Mouse (Mus musculus) neural tube, embryonic 13.5 days (tissue): ENCODE measurements around the gene Slc24a2. TPM values are rescaled to one million over a fixed set of nuclear protein-coding genes. Genes with fewer than 3 reads are reported as not detected.
A peak's percentile ranks its signal among the peaks of the same experiment; 100 is the strongest.

Experiments used
- ATAC-seq: fragments of 200-750 bp; cut with Nextera tagmentation; 2 replicates; pipeline ENCODE4 v1.8.0; 2017; ENCODE audit warnings: low read depth, mild to moderate bottlenecking, moderate TSS enrichment, moderate library complexity
- H3K27ac ChIP-seq: fragments of 300-500 bp; sonication (generic); replicated peaks from 2 replicates; pipeline ENCODE4 v1.5.1; 2015; ENCODE audit warnings: moderate library complexity, mild to moderate bottlenecking, inconsistent platforms
- H3K27me3 ChIP-seq: fragments of 300-500 bp; sonication (generic); 2 replicates; pipeline ENCODE4 v1.6.1; 2015; ENCODE audit warnings: mild to moderate bottlenecking, inconsistent platforms
- H3K36me3 ChIP-seq: fragments of 300-500 bp; sonication (generic); 2 replicates; pipeline ENCODE4 v1.6.1; 2015; ENCODE audit warnings: mild to moderate bottlenecking, inconsistent platforms
- H3K4me1 ChIP-seq: fragments of 300-500 bp; sonication (generic); replicated peaks from 2 replicates; pipeline ENCODE4 v1.6.1; 2015; ENCODE audit warnings: inconsistent platforms
- H3K4me2 ChIP-seq: fragments of 300-500 bp; sonication (generic); 2 replicates; pipeline ENCODE4 v1.6.1; 2015; ENCODE audit warnings: inconsistent platforms, mild to moderate bottlenecking, moderate library complexity
- H3K4me3 ChIP-seq: fragments of 300-500 bp; sonication (generic); 2 replicates; pipeline ENCODE4 v1.5.1; 2015; ENCODE audit warnings: mild to moderate bottlenecking, inconsistent platforms
- H3K9ac ChIP-seq: fragments of 300-500 bp; sonication (generic); 2 replicates; pipeline ENCODE4 v1.6.1; 2015; ENCODE audit warnings: moderate library complexity, mild to moderate bottlenecking, inconsistent platforms
- H3K9me3 ChIP-seq: fragments of 300-500 bp; sonication (generic); 2 replicates; pipeline ENCODE4 v1.6.1; 2016; ENCODE audit warnings: inconsistent platforms
- WGBS: fragments of 180-500 bp; shearing (Covaris S2); methylation state at CpG from one replicate; pipeline ENCODE4 v1.1.7; 2015; 5-methylcytosine and 5-hydroxymethylcytosine counted together
- polyA plus RNA-seq: library from polyadenylated mRNA; unstranded; fragments of >200 nt; fragmentation: Nextera tagmentation; extraction: Ambion mirVana; gene quantifications from 2 replicates; pipeline ENCODE4 v1.2.1, GENCODE M21; 2015

Gene Slc24a2
- polyA plus RNA-seq, 1 experiment from 2014 or later = 1.4 TPM

DNA sequence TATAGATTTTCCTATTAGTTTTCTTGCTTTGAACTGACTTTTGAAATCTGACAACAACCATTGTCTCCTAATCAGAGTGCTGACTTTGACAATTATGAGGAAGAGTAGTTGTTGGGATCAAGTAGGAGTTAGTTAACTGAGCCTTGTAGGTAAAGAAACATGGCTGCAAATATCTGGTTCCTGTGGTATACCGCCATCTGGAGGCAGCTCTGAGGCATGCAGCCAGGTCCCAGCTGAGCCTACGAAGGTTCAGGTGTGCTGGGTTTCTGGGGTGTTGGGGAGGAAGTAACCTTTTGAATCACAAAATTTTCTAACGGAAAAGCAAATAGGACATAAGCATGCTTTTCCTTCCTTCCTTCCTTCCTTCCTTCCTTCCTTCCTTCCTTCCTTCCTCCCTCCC is 237.8 kb downstream of the Slc24a2 start:
- H3K4me3 ChIP-seq = no peak overlapping the region
- H3K36me3 ChIP-seq = no peaks in the 10 kb centered on the region
- no peak for ATAC-seq
- H3K27me3 ChIP-seq = no peaks in the 10 kb centered on the region
- no peak overlapping the region for H3K9ac ChIP-seq
- H3K4me1 ChIP-seq = peaks cover 13% of the 10 kb centered on the region
- 62% methylated on average over 3 of the region's 3 CpGs for WGBS
- no peak overlapping the region for H3K4me2 ChIP-seq
- no peak overlapping the region for H3K27ac ChIP-seq
- H3K9me3 ChIP-seq = no peaks in the 10 kb centered on the region

DNA sequence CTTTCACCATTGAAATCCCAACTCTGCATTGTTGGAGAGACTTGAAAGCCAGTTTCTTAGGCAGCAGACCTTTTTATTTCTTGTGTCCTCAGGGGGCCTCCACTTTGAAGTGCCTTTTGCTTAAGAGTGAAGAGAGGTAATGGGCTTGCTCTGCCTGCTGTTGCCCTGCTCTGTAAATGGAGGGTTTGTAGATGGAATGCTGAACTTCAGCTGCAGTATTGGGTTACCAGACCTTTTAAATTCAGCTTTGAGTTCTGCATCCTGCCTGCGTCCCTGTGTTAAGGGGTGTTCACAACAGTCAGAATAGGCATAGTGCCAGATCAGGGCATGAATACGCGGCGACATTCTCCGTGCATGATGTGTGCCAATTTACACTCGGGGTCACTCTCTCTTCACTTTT is 241.0 kb downstream of the Slc24a2 start:
- Histone ChIP-seq H3K4me1 (peaks cover 13% of the 10 kb centered on the region), H3K27ac (no peak overlapping the region), H3K4me3 (no peak overlapping the region), H3K9me3 (no peaks in the 10 kb centered on the region), H3K4me2 (no peak overlapping the region), H3K27me3 (no peaks in the 10 kb centered on the region), H3K9ac (no peak overlapping the region), H3K36me3 (no peaks in the 10 kb centered on the region)
- WGBS = 27% methylated on average over 6 of the region's 6 CpGs
- peak; percentile 53 for ATAC-seq

- Histone ChIP-seq H3K4me1 (peaks cover 13% of the 10 kb centered on the region), H3K27ac (no peak overlapping the region), H3K9ac (no peak overlapping the region), H3K9me3 (no peaks in the 10 kb centered on the region), H3K4me3 (no peak overlapping the region), H3K4me2 (no peak overlapping the region), H3K36me3 (no peaks in the 10 kb centered on the region), H3K27me3 (no peaks in the 10 kb centered on the region)
- no peak for ATAC-seq
- WGBS = 88% methylated on average over 4 of the region's 4 CpGs
These were observed 242.4 kb downstream of the Slc24a2 start for GRCm38 (mm10) chr4:86987846-86988245.

DNA sequence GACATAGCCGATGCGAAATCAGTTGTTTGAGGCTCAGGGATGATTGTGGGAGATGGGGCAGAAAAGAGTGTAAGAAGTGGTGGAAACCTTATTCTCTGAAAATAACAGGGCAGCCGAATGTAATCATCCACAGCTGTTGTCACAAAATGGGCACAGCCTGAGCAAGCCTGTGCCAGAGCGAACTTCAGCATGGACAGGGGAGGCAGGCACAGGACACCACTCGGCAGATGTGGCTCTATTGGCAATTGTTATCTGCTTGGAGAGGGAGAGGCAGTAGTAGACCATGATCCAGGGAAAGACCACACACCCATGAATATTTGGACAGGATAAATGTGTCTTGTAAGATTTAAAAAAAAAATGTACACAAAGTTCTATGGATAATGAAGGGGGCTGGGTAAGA is 253.0 kb downstream of the Slc24a2 start:
- H3K4me3 ChIP-seq = no peak overlapping the region
- no peak overlapping the region for H3K27ac ChIP-seq
- WGBS = 87% methylated on average over 5 of the region's 5 CpGs
- no peaks in the 10 kb centered on the region for H3K4me1 ChIP-seq
- H3K9me3 ChIP-seq = peaks cover 8% of the 10 kb centered on the region; the same call in 1 of the 2 replicates
- no peak overlapping the region for H3K4me2 ChIP-seq
- no peaks in the 10 kb centered on the region for H3K27me3 ChIP-seq
- no peak overlapping the region for H3K9ac ChIP-seq
- no peaks in the 10 kb centered on the region for H3K36me3 ChIP-seq
- ATAC-seq = no peak

DNA sequence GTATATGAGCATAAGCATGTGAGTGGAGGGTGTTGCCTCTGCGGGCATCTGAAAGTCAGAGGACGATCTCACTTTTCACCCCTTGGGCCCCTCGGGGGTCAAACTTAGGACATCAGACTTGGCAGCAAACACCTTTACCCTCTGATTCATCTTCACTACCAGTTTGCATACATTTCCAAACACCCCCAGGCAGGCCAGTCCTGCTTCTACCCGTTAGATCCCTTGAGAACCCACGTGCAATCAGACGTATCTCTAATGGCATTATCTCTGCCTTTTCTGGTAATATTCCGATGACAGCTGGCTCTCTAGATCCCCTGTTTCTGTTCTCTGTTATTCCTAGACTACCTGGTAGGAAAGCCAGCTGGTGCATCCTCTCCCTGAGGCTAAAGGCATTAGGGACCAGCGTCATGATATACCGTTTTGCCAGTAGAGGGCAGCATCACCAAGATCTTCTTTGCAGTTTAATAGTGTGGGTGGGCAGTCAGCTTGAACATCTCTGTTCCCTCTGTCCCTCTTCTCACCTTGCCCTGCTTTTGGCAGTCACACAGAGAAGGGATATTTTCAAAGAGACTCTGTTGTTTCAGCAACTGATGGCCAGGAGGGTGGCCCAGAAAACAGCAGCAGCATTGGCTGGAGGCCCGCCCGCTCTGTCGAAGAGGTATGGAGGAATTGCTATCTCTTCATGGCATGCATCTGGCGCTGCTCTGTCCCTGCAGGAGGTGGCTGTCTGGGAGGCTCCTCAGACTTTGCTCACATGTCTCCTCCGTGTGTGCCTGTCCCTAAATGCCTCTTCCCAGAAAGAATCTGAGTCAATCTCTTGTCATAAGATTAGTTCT is 272.5 kb downstream of the Slc24a2 start:
- H3K4me2 ChIP-seq = peak overlapping the region; percentile 37
- no peak overlapping the region for H3K9ac ChIP-seq

DNA sequence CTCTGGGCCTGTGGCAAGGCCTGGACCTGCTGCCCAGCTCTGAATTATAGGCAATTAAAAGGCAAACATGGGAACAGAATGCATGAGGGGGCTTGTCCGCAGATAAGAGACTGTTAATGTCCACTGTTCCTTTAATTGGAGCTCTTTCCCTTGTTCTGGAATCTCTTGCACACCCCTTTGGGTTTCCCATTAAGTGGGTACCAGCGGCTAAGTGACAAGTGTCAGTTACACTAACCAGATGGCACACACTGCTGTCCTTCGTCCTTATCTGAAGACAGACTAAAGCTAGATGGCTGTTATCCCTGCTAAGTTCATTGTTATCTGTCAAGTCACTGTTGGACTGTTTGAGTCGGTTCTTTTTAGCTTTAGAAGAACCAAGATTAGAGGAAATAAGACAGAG is 274.8 kb downstream of the Slc24a2 start:
- no peak overlapping the region for H3K9ac ChIP-seq
- H3K27me3 ChIP-seq = no peaks in the 10 kb centered on the region
- no peak overlapping the region for H3K27ac ChIP-seq
- 77% methylated on average over 4 of the region's 4 CpGs for WGBS
- 0 out of 2 replicates have a peak, but pooled peaks cover 3% of the 10 kb centered on the region for H3K4me1 ChIP-seq
- no peak for ATAC-seq
- no peak overlapping the region for H3K4me3 ChIP-seq
- H3K9me3 ChIP-seq = no peaks in the 10 kb centered on the region
- H3K36me3 ChIP-seq = no peaks in the 10 kb centered on the region
- H3K4me2 ChIP-seq = no peak overlapping the region

More for the DNA sequence above, 272.5 kb downstream of the Slc24a2 start:
- Histone ChIP-seq H3K9me3 (no peaks in the 10 kb centered on the region), H3K4me3 (no peak overlapping the region), H3K4me1 (0 out of 2 replicates have a peak, but pooled peaks cover 3% of the 10 kb centered on the region), H3K27me3 (no peaks in the 10 kb centered on the region), H3K27ac (no peak overlapping the region), H3K36me3 (no peaks in the 10 kb centered on the region)
- ATAC-seq = peak; percentile 81
- 34% methylated on average over 14 of the region's 14 CpGs for WGBS

- 38% methylated on average over 5 of the region's 5 CpGs for WGBS
- H3K36me3 ChIP-seq = no peaks in the 10 kb centered on the region
- 0 out of 2 replicates have a peak, but pooled peaks cover 3% of the 10 kb centered on the region for H3K4me1 ChIP-seq
- H3K4me3 ChIP-seq = no peak overlapping the region
- no peak overlapping the region for H3K4me2 ChIP-seq
- no peaks in the 10 kb centered on the region for H3K27me3 ChIP-seq
- ATAC-seq = 0 out of 2 replicates have a peak, but pooled peaks have one; percentile 25
- no peak overlapping the region for H3K27ac ChIP-seq
- no peak overlapping the region for H3K9ac ChIP-seq
- H3K9me3 ChIP-seq = no peaks in the 10 kb centered on the region
These were observed 276.8 kb downstream of the Slc24a2 start for GRCm38 (mm10) chr4:86953519-86953918.

DNA sequence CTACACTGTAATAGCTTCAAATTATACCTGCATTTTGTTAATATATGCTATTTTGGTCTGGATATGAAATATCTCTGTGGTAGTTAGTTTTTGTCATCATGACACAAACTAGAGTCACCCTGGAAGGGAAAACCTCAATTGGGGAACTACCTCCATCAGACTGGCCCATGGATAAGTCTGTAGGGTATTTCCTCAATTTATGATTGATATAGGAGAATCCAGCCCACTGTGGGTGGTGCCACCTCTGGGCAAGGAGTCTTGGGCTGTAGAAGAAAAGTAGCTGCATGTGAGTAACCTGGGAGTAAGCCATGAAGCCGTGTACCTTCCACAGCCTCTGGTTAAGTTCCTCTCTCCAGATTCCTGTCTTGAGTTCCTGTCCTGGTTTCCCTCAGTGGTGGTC is 281.5 kb downstream of the Slc24a2 start:
- H3K36me3 ChIP-seq = no peaks in the 10 kb centered on the region
- no peak for ATAC-seq
- H3K4me2 ChIP-seq = no peak overlapping the region
- H3K27me3 ChIP-seq = no peaks in the 10 kb centered on the region
- no peak overlapping the region for H3K27ac ChIP-seq
- H3K4me3 ChIP-seq = no peak overlapping the region
- H3K9me3 ChIP-seq = no peaks in the 10 kb centered on the region
- H3K9ac ChIP-seq = no peak overlapping the region
- 75% methylated on average over 1 of the region's 1 CpGs for WGBS
- H3K4me1 ChIP-seq = no peaks in the 10 kb centered on the region

- Histone ChIP-seq H3K4me2 (no peak overlapping the region), H3K27me3 (no peaks in the 10 kb centered on the region), H3K27ac (no peak overlapping the region), H3K9ac (no peak overlapping the region), H3K4me1 (no peaks in the 10 kb centered on the region), H3K9me3 (no peaks in the 10 kb centered on the region), H3K4me3 (no peak overlapping the region), H3K36me3 (no peaks in the 10 kb centered on the region)
- no peak for ATAC-seq
- WGBS = 60% methylated on average over 6 of the region's 6 CpGs
These were observed 287.0 kb downstream of the Slc24a2 start for GRCm38 (mm10) chr4:86943296-86943695.

DNA sequence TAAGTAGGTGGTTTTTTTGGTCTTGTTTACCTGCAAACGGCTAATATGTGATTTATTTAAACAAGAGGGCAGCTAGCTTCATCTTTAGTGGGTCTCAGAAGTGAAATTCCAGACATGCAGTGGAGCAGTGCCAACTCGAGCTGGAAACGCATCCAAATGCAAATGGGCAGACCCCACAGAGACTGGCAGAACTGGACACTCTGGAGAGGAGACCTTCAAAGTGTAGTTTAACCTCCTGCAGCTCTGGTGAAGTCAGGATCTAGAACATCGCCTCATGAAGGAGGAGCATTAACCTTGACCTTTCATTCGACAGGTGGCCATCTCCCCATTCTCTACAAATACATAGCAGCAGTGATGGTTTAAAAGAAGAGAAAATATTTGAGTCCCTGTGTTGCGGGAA is 287.6 kb downstream of the Slc24a2 start:
- ATAC-seq = no peak
- WGBS = 84% methylated on average over 6 of the region's 6 CpGs

DNA sequence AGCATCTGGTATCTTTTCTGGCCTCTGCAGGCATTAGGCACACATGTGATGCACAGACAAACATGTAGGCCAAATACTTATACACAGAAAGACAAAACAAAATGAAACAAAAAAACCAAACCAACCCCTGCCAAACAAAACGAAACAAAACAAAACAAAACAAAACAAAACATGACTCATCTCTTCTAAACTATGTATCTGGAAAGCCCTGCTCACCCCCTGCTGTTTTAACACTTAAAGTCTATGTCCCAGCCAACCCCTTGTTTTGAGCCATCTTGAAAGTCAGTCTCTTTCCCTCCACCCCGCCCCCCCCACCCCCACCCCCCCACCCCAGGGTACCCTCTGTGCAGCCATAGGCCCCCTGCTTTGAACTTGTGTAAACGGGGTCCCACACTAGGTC is 293.6 kb downstream of the Slc24a2 start:
- H3K4me2 ChIP-seq = no peak overlapping the region
- ATAC-seq = no peak
- H3K4me1 ChIP-seq = 0 out of 2 replicates have a peak, but pooled peaks cover under 1% of the 10 kb centered on the region
- H3K9ac ChIP-seq = no peak overlapping the region
- H3K9me3 ChIP-seq = no peaks in the 10 kb centered on the region
- WGBS = 60% methylated on average over 3 of the region's 3 CpGs
- H3K27ac ChIP-seq = no peak overlapping the region
- no peaks in the 10 kb centered on the region for H3K27me3 ChIP-seq
- no peak overlapping the region for H3K4me3 ChIP-seq
- H3K36me3 ChIP-seq = peaks cover 11% of the 10 kb centered on the region

More for the DNA sequence above, 287.6 kb downstream of the Slc24a2 start:
- Histone ChIP-seq H3K4me2 (no peak overlapping the region), H3K27me3 (no peaks in the 10 kb centered on the region), H3K4me1 (no peaks in the 10 kb centered on the region), H3K36me3 (no peaks in the 10 kb centered on the region), H3K4me3 (no peak overlapping the region), H3K9ac (no peak overlapping the region), H3K9me3 (no peaks in the 10 kb centered on the region), H3K27ac (no peak overlapping the region)

GRCm38 (mm10) chr4:86936217-86936616 is 294.1 kb downstream of the Slc24a2 start:
- ATAC-seq = no peak
- WGBS = 93% methylated on average over 9 of the region's 9 CpGs
- Histone ChIP-seq H3K4me2 (no peak overlapping the region), H3K36me3 (peaks cover 11% of the 10 kb centered on the region), H3K4me3 (no peak overlapping the region), H3K27me3 (no peaks in the 10 kb centered on the region), H3K27ac (no peak overlapping the region), H3K9me3 (no peaks in the 10 kb centered on the region), H3K4me1 (peaks cover 5% of the 10 kb centered on the region; the same call in 1 of the 2 replicates), H3K9ac (no peak overlapping the region)
